Mouse (Mus musculus): ENCODE results near the gene Wdr48.

DNA sequence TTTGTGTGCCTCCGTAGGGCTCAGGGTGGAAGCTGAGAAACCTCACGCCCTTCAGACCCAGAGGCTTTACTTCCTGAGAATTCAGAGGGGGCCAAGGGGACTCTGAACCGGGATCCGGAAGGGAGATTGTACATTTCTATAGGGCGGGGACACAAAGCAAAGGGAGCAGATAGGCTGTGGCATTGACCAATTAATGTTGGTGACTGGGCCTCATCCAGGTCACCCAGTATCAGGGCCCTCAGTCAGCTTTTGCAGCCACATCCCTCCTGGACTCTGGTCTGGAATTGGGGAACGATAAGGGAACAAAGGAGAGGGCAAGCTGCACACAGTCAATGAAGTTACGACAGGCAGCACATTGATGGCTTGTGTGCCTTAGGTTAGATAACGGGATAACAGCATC is 40.5 kb upstream of the Wdr48 start:
- no peak for TF ChIP-seq POLR2A (IDR thresholded peaks at IDR 0.05; ENCODE audit: insufficient read depth, low read depth, low read length)
- no peak for TF ChIP-seq CTCF (IDR thresholded peaks at IDR 0.05; ENCODE audit: insufficient read depth, low read depth, low read length)
